Mouse (Mus musculus) heart, embryonic 11.5 days (tissue): ENCODE measurements around the gene Rab33a. TPM values are rescaled to one million over a fixed set of nuclear protein-coding genes. Genes with fewer than 3 reads are reported as not detected.

Source experiments
- ATAC-seq: fragments of 200-750 bp; cut with Nextera tagmentation; replicated peaks from 2 replicates; pipeline ENCODE4 v1.8.0; 2017; ENCODE audit warnings: moderate library complexity; ENCODE audit not compliant: insufficient number of reproducible peaks, low FRiP score, low TSS enrichment
- H3K27ac ChIP-seq: fragments of 300-500 bp; sonication (generic); 2 replicates; pipeline ENCODE4 v1.5.1; 2014; ENCODE audit warnings: mild to moderate bottlenecking, low read depth, low read length
- H3K27me3 ChIP-seq: fragments of 300-500 bp; sonication (generic); 2 replicates; pipeline ENCODE4 v1.6.1; 2014; ENCODE audit warnings: mild to moderate bottlenecking, low read length, mixed read lengths; ENCODE audit not compliant: control insufficient read depth, insufficient read depth
- H3K36me3 ChIP-seq: fragments of 300-500 bp; sonication (generic); 2 replicates; pipeline ENCODE4 v1.6.1; 2014; ENCODE audit warnings: mild to moderate bottlenecking, low read length, moderate library complexity, mixed read lengths; ENCODE audit not compliant: control insufficient read depth, insufficient read depth
- H3K4me1 ChIP-seq: fragments of 300-500 bp; sonication (generic); 2 replicates; pipeline ENCODE4 v1.6.1; 2014; ENCODE audit warnings: low read length; ENCODE audit not compliant: control insufficient read depth, insufficient read depth
- H3K4me2 ChIP-seq: fragments of 300-500 bp; sonication (generic); 2 replicates; pipeline ENCODE4 v1.6.1; 2014; ENCODE audit warnings: mild to moderate bottlenecking, moderate library complexity
- H3K4me3 ChIP-seq: fragments of 300-500 bp; sonication (generic); 2 replicates; pipeline ENCODE4 v1.5.1; 2014; ENCODE audit warnings: low read depth, low read length
- H3K9ac ChIP-seq: fragments of 300-500 bp; sonication (generic); 2 replicates; pipeline ENCODE4 v1.6.1; 2014; ENCODE audit warnings: mild to moderate bottlenecking, low read depth, low read length, moderate library complexity
- H3K9me3 ChIP-seq: fragments of 300-500 bp; sonication (generic); replicated peaks from 2 replicates; pipeline ENCODE4 v1.6.1; 2016; ENCODE audit warnings: low read length; ENCODE audit not compliant: control insufficient read depth
- WGBS: fragments of 180-500 bp; shearing (Covaris S2); extraction: QIAGEN DNeasy Blood & Tissue Kit; methylation state at CpG from one replicate; pipeline ENCODE4 v1.1.7; 2014; ENCODE audit not compliant: insufficient replicate concordance; 5-methylcytosine and 5-hydroxymethylcytosine counted together
- polyA plus RNA-seq: library from polyadenylated mRNA; unstranded; fragments of >200 nt; fragmentation: Nextera tagmentation; extraction: Ambion mirVana; gene quantifications from 2 replicates; pipeline ENCODE4 v1.2.1, GENCODE M21; 2014

Rab33a gene
- 6.8 and 7.1 TPM in 2 replicates for polyA plus RNA-seq

DNA sequence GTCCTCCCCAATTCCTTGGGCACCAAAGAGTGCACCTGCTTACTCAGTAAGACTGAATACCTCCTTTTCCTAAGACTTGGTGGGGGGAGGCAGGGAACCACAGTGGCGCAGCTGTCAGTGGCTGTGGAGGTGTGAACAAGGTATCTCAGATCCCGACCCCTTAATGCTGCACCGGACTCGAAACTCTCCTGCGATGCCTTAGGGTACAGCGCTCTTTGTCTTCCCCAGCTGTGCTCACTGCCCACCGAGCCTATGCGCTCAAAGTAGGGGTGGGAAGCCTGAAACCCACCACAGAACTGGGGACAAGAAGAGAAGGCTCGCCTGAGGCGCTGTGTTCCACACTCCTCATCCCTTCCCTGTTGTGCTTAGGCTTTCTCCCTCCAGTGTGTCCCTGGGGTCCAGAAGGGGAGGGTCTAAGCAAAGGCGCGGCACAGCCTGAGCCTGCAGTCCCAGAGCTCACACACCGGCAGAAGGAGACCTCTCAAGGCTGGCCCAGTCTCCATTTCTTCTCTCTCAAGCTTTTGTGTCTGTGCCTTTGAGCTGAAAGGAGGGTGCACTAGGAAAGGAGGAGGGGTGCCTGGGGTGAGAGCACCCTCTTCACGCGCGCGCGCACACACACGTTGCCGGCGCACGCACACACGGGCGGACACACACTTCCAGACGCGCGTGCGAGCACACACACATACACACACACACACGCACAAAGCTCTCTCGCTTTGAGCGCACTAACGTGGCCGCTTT, at the start of gene Rab33a:
TSS of gene Rab33a (plus strand) at position 478 of the 741 bp plus-strand sequence.
- H3K9ac ChIP-seq, result peak within 1 kb of the TSS; percentile 68
- 10% methylated on average over 33 of the region's 33 CpGs for WGBS
- peak; percentile 52; the same call in 1 of the 2 replicates for ATAC-seq

DNA sequence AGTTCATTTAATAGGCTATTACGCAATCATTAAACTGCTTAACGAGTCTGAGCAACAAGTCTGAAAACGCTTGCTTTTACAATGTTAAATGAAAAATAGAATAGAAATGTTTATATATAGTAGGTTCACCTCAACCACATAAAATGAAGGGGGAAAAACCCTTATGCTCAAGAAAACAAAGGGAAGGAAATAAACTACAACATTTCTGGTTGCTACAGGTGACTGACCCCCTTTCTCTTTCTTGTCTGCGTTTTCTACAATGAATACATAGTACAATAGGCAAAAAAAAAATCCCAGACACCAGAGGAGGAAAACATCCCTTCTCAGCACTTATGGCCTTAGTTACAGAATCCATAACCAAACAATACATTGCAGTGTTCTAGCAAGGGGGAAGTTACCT, 38.0 kb upstream of the Rab33a start:
- H3K27ac ChIP-seq, result no peak overlapping the region
- no peaks in the 10 kb centered on the region for H3K4me1 ChIP-seq
- 87% methylated on average over 4 of the region's 4 CpGs for WGBS
- H3K4me3 ChIP-seq, result no peak overlapping the region
- ATAC-seq, result no peak
- no peaks in the 10 kb centered on the region for H3K27me3 ChIP-seq
- H3K9ac ChIP-seq, result no peak overlapping the region
- no peaks in the 10 kb centered on the region for H3K9me3 ChIP-seq
- no peaks in the 10 kb centered on the region; the same call in 1 of the 2 replicates for H3K36me3 ChIP-seq
- no peak overlapping the region for H3K4me2 ChIP-seq

More for the DNA sequence above, at the start of gene Rab33a:
- Histone ChIP-seq H3K36me3 (no peaks in the 10 kb centered on the region), H3K27ac (0 out of 2 replicates have a peak within 1 kb of the TSS, but pooled peaks have one; percentile 6), H3K9me3 (no peaks in the 10 kb centered on the region), H3K27me3 (peaks cover 2% of the 10 kb centered on the region; the same call in 1 of the 2 replicates), H3K4me1 (no peaks in the 10 kb centered on the region), H3K4me3 (peak within 1 kb of the TSS; percentile 55), H3K4me2 (peak within 1 kb of the TSS; percentile 76)

DNA sequence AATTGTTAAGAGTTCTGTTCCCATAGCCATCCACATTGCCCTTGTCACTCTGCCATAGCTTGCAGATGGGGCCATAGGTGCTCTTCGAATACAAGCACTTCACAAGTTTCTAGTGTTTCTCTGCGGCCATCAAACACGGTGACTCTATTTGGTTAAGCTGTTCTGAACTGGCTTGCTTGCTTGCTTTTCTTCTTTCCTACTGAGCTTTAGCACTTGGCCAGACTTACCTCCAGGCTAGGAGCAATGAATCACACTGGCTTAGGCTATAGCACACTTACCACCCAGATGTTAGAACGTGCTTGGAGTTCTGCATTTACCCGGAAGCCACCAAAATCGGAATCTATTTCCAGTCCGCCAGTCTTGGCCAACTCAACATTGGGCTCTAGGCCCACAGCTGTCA, 37.4 kb upstream of the Rab33a start:
- WGBS, result 86% methylated on average over 7 of the region's 7 CpGs
- Histone ChIP-seq H3K36me3 (no peaks in the 10 kb centered on the region; the same call in 1 of the 2 replicates), H3K4me3 (no peak overlapping the region), H3K4me2 (no peak overlapping the region), H3K27ac (no peak overlapping the region), H3K27me3 (no peaks in the 10 kb centered on the region), H3K9me3 (no peaks in the 10 kb centered on the region), H3K4me1 (no peaks in the 10 kb centered on the region), H3K9ac (no peak overlapping the region)
- ATAC-seq, result no peak

DNA sequence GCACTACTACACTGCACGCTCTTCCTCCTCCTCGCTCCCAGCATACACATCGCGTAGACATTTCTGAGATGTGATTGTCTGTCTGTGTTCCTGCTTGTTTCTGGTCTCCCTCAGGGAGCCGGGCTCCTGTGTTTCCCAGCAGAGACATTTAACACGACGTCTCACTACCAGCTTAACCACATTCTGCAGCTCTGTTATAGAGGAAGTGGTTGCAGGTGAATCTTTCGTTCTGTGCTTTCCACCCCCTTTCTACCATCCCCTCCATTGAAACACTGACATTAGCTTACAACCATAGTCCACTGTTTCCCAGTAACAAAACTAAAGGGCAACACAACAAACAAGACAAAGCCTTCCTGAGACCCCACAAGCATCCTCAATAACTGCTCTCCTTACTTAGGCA, 25.3 kb upstream of the Rab33a start:
- H3K36me3 ChIP-seq, result peaks cover 2% of the 10 kb centered on the region
- WGBS, result 87% methylated on average over 8 of the region's 8 CpGs

DNA sequence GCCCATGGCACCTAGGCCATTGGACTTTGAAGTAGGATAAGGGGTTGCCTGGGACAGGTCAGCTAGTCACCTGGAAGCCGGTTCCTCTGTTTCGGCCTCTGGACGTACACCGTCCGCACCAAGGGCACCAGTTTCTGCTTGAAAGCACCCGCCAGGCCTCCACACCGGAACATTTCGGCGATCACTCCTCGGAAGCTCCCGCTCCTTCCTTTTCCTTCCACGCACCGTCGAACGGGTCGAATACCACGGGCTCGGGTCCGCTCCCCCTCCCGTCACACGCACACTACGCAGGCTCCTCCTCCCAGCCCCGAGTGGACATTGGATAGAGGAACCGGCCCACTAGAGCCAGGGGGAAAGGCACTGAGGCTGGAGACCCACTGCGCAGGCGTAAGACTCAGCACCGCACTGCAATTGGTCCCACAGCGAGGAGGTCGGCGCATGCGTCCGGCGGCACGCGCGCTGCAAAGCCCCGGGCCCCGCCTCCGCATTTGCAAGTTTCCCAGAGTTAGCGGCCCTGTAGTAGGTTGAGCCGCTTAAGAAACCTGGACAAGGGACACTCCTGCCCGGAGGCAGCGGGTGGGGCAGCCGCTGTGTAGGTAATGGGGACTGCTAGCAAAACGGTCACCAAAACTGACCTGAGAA, 5.8 kb upstream of the Rab33a start, which contains the start of gene Aifm1:
TSS of gene Aifm1 (minus strand) at position 398 of the 642 bp plus-strand sequence.
- Histone ChIP-seq H3K4me1 (no peaks in the 10 kb centered on the region), H3K27me3 (no peaks in the 10 kb centered on the region), H3K4me2 (peak within 1 kb of the TSS; percentile 67), H3K27ac (peak within 1 kb of the TSS; percentile 46), H3K4me3 (peak within 1 kb of the TSS; percentile 57), H3K9me3 (no peaks in the 10 kb centered on the region), H3K36me3 (no peaks in the 10 kb centered on the region), H3K9ac (peak within 1 kb of the TSS; percentile 70)
- 16% methylated on average over 45 of the region's 45 CpGs for WGBS
- peak; percentile 98 for ATAC-seq

More for the DNA sequence above, 25.3 kb upstream of the Rab33a start:
- no peaks in the 10 kb centered on the region for H3K27me3 ChIP-seq
- ATAC-seq, result no peak
- no peaks in the 10 kb centered on the region for H3K9me3 ChIP-seq
- no peak overlapping the region for H3K27ac ChIP-seq
- no peak overlapping the region for H3K9ac ChIP-seq
- no peaks in the 10 kb centered on the region for H3K4me1 ChIP-seq
- H3K4me2 ChIP-seq, result no peak overlapping the region
- H3K4me3 ChIP-seq, result no peak overlapping the region

DNA sequence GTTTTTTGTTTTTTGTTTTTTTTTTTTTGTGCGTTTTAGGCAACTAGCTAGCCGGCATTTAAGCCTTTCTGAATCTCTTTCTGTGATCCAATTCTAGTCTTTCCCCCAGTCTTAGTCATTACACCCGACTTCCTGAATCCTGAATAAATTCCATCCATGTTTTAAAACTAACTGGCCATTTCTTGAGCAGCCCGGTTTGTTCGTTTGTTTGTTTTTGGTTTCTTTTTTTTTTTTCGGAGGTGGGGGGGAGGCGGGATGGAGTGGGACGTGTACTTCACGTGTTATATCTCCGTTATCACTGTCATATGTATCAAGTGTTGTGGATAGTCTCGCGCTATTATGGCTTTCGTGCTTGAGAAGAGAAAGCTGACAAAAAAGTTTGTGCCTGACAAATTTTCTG, 5.3 kb upstream of the Rab33a start:
- no peaks in the 10 kb centered on the region for H3K4me1 ChIP-seq
- ATAC-seq, result no peak
- H3K4me3 ChIP-seq, result peak overlapping the region; percentile 57
- 11% methylated on average over 13 of the region's 13 CpGs for WGBS
- H3K27me3 ChIP-seq, result no peaks in the 10 kb centered on the region
- no peaks in the 10 kb centered on the region for H3K9me3 ChIP-seq
- H3K9ac ChIP-seq, result peak overlapping the region; percentile 62
- no peaks in the 10 kb centered on the region for H3K36me3 ChIP-seq
- H3K4me2 ChIP-seq, result peak overlapping the region; percentile 67
- peak overlapping the region; percentile 46 for H3K27ac ChIP-seq

DNA sequence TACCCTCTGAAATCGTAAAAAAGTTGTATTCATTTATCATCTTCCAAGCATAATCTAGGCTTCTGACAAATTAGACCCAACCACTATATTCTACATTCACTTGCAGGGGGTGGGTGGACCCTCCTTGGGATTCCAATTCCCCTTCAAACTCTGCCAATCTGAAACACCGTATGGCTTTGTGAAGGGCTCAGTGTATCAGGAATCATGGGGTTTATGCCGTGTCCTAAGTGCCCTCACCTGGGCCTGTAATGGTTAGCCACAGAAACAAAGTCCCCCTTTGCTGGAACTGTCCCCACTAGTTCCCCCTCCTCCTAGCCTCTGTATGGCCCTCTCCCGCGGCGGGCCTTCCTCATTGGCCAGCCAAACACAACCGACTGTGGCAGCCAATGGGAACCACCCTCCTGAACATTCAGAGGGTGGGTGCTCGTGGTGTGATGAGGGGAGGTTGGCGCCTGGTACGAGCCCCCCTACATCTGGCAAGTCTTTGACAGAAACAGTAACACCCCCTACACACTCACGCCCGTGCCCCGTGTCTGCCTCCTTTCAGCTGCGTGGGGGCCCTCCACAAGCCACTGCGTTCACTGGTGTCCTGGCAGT, 776 bp upstream of the Rab33a start:
- H3K9me3 ChIP-seq, result no peaks in the 10 kb centered on the region
- 30% methylated on average over 15 of the region's 15 CpGs for WGBS
- no peaks in the 10 kb centered on the region for H3K4me1 ChIP-seq
- peak overlapping the region; percentile 55 for H3K4me3 ChIP-seq
- H3K9ac ChIP-seq, result peak overlapping the region; percentile 68
- peaks cover 2% of the 10 kb centered on the region; the same call in 1 of the 2 replicates for H3K27me3 ChIP-seq
- peak; percentile 55; the same call in 1 of the 2 replicates for ATAC-seq
- 0 out of 2 replicates have a peak overlapping the region, but pooled peaks have one; percentile 6 for H3K27ac ChIP-seq
- no peaks in the 10 kb centered on the region for H3K36me3 ChIP-seq
- H3K4me2 ChIP-seq, result peak overlapping the region; percentile 76

DNA sequence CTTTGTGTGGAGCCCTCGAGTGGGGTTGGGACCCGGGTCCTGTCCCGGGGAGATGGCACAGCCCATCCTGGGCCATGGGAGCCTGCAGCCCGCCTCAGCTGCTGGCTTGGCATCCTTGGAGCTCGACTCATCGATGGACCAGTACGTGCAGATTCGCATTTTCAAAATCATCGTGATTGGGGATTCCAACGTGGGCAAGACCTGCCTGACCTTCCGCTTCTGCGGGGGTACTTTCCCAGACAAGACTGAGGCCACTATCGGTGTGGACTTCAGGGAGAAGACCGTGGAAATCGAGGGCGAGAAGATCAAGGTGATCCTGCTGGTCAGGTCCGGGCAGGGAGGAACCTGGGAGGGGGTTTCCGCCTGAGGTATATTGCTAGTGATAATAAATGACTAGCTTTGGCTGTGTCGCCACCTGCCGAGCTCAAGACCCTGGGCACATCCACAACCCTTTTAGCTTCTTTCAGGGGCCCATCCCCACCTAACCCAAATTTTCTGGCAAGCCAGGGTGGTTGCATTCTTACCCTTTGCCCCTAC, 532 bp downstream of the Rab33a start:
- peak overlapping the region; percentile 55 for H3K4me3 ChIP-seq
- no peaks in the 10 kb centered on the region for H3K36me3 ChIP-seq
- peak overlapping the region; percentile 76 for H3K4me2 ChIP-seq
- no peaks in the 10 kb centered on the region for H3K9me3 ChIP-seq
- H3K27ac ChIP-seq, result no peak overlapping the region
- ATAC-seq, result no peak
- H3K27me3 ChIP-seq, result peaks cover 2% of the 10 kb centered on the region; the same call in 1 of the 2 replicates
- 22% methylated on average over 20 of the region's 20 CpGs for WGBS
- H3K4me1 ChIP-seq, result no peaks in the 10 kb centered on the region
- H3K9ac ChIP-seq, result peak overlapping the region; percentile 68
